Mouse (Mus musculus) gastrocnemius, adult 18-20 months (tissue): ENCODE measurements around the gene CN725425. TPM values are rescaled to one million over a fixed set of nuclear protein-coding genes. Genes with fewer than 3 reads are reported as not detected.
A peak's percentile ranks its signal among the peaks of the same experiment; 100 is the strongest.

Experiments
- DNase-seq: peaks from one replicate; pipeline ENCODE4 v3.0.0; 2021; ENCODE audit warnings: low spot score
- long read RNA-seq, 2 experiments: library from polyadenylated mRNA; stranded (forward); transcript quantifications; one replicate each; pipeline ENCODE4 v2.0.0; 2021
- total RNA-seq, 2 experiments: library from RNA; stranded (reverse); gene quantifications; 2 replicates each; pipeline ENCODE4 v1.2.3; 2021

CN725425 gene
- total RNA-seq = not detected
- long read RNA-seq, experiment 1 = 0 reads
- long read RNA-seq, experiment 2 = 0 reads

DNA sequence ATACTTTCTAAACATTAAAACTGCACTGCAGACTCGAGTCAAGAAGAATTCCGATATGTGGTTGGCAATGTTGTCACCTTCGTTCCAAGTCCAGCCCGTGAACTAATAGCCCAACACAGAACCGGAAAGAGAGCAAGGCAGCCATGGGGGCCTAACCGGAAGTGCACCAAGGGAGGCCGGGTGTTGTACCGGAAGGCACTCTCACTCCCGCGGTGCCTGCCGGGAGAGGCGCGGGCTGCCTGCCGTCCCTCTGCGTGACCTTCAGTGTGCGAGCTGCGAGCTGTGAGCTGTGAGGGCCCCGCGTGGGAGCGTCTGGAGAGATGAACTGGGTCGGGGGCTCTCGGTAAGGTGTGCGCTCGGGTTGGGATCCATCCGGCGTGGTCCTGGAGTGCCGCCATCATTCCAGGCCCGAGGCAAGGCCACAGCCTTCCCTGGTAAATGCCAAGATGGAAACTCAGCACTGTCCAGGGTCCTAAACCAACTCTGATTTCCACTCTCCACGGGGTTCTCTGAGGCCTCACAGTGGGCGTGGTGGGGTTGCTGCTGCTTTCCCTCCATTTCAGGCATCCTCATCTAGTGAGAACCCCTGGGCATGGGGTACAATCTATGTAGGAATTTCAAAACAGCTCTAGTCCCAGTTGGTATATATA lies at the start of gene CN725425:
CN725425 (plus strand) TSS at position 239 of the 650 bp plus-strand sequence.
- no peak for DNase-seq

DNA sequence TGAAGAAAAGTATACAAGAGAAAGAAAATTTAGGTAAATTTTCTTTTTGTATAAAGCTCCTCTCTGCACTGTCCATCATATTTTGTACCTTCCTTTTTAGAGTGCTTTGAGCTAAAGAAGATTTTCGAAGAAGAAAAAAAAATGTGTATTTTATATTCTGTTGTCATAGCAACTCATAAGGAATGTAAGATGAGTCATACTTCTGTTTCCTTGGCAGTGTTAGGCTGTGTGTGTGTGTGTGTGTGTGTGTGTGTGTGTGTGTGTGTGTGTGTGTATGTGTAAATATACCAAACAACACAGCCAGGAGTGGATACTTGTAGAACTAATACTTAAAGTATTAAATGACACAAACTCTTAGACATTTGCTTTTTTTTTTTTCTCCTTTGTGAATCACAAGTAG lies 46.7 kb upstream of the CN725425 start:
- DNase-seq = no peak

DNA sequence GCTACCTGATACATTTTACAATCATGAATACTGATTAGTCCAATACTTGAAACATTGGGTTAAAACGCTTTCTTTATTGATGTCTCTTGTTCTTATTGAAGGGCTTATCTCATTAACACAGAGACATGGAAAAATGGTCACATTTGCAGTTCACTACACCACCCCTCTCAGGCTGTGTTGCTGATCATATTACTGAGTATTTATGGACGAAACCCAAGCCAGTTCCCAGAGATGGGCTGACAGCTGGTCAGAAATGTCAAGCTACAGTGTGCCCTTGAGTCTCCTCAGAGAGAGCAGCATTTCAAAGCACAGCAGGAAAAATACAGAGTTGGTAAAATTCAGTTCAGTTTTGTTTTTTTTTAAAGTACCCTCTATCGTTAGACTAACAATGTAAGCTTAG lies 46.0 kb upstream of the CN725425 start:
- DNase-seq = peak; percentile 62

DNA sequence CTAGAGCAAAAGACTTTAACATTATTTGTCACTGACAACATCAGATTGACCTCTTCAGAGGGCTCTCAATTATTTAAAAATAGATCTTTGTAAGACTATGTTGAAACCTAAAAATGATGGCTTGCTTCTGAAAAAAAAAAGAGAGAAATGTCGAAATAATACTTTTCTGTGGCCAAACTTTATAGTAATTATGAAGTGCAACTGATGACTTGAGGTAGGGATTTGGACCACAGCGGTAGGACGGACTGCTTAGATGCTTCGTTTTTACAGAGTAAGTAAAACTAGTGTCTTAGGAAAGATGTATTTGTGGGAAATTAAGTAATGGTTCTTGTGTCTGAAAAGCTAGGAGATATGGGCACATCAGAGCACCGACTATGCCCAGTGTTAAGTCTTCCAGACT lies 38.1 kb upstream of the CN725425 start:
- no peak for DNase-seq

DNA sequence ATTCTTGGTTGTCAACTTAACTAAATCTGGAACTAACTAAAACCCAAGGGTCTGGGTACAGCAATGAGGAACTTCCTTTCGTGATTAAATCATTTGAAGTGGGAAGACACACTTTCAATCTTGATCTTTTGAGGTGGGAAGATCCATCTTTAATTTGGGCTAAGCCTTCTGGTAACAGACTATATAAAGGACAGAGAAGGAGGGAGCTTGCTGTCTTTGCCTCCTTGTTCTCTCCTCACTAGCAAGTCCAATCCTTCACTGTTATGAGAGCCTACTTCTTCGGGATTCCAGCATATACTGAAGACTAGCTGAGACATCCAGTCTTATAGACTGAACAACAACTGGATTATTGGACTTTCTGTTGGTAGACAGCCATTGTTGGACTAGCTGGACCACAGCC lies 35.8 kb upstream of the CN725425 start:
- DNase-seq = no peak

DNA sequence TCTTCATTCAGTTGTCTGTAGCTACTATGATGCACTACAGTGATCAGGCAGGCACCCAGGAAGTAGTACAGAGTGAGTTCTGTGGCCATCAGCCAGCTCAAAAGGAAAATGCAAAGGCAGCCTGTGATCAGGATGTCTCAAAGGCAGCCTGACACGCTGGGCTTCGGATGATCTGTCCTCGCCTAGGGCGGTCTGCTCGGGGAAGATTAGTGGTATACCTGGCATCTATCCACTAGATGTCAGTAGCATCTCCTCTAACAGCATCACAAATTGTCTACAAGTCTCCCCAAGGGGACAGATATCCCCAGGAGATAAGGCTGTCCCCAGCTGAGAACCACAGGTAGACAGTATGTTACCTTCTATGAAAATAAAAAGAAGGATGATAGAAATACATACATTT lies 34.3 kb upstream of the CN725425 start:
- no peak for DNase-seq

DNA sequence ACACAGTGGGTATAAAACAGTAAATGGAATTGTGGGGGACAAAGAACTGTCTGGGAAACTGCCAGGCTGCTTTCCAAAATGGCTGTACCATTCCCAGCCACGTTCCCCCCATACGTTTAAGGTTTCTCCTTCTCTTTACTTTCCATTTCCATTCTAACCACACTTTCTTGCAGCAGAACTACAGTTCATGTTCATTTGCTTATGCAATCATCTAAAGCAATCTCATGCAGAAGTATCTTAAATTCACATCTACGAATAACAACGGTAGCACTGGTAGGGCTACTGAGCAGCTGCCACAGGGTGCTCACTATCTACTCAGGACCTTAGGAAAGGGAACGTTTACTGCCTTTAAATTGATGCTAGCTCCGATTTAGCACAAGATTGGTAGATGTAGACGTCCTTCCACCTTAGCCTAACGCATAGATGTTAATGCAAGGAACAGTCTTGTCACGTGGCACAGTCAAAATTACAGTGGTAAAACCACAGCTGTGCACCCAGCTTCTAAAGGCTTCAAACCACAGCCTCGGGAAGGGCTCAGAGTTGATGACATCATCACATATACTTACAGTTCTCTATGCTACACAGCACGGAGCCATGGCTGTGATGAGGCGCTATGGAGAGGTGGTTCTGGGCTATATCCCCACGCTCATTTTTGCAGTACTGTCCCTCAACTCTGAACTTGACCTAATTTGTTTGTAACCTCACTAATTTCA lies 31.3 kb upstream of the CN725425 start:
- no peak for DNase-seq

DNA sequence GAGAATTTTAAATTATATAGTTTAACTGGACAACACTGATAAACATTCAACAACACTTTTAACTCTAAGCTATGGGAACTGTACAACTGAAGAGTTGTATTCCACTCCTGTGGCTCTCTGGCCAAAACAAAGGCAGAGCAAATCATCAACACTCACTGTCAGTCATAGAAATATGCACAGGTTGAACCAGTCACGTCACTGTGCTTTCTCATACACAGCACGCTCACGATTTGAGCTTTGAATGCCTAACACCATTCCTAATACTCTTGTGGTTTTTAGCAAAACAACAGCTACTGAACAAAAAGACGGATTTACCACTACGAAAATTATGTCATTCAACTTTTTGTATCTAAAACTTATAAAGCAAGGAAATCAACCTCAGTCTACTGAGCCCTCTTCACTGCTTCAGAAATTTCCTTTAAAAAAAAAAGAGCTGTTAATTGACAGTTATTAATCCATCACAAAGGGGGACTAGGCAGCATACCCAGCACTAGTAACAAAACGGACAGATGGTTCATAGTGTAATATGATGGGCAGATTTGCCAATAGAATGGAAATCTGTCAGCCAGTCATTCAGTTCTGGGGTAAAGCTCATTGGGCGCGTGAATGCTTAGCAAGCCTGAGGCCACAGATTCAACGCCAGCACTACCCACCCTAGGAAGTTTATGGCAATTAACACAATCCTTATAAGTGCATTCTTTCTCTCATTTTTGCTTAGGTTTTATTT lies 28.5 kb upstream of the CN725425 start:
- no peak for DNase-seq

DNA sequence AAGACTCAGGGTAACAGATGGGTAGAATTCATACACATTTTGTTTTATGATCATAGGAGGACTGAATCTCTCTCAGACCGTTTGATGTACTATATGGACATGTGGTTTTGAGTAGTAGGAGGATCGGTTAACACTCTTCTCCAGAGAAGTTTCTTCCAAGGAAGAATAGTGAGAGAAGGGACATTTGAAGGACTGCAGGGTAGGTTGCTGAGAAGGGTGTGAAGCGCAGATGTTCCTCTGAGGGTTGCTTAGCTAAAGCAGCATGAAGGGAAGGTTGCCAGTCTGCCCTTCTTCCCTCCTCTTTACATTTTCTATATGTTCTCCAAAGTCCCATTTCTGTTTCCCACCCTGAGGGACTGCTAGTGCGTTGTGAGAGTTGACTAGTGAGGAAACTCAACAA lies 28.0 kb upstream of the CN725425 start:
- DNase-seq = no peak

DNA sequence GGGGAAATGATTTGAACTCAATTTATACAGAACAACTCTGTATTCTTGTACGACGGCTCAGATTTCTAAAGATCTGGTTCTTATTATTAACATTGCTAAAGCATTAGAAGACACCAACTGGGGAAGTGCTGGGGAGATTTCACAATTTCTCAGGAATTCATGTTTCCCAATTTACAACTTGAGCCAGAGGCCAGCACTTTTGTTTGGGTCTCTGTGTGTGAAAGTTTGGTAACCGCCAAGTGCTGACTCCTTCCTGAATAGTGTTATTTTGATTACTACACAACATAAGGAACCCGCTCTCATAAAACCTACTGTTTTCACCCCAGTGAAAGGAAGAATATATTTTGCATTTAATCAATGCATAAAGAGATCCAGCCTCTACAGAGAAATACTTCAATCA lies 27.1 kb upstream of the CN725425 start:
- DNase-seq = peak; percentile 49

DNA sequence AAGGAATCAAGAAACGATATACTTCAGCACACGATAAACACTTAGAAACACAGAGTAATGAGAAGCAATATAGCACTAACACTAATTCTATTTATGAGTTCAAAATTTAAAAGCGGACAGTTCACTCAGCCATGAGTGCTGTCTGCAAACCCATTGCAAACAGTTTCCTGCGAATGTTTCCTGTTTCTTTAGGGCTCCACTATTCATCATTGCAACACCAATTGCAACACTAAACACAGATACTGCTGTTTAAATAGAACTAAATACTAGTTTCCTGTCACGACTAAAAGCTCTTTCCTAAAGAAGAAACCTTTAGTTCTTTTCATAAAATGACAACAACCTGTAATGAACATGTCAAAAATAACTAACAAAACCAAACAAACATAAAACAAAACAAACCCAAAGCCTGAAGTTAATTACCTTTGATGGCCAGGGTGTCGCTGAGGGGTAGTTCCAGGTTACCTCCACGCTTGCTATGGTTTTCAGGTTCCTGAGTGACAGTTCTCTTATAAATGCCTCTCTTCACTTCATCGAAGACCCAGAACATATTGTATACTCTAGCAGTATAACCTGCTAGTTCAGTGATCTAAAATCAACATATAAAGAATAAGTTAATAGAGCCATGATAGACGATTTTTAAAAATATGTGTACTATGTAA lies 20.5 kb upstream of the CN725425 start:
- DNase-seq = no peak

DNA sequence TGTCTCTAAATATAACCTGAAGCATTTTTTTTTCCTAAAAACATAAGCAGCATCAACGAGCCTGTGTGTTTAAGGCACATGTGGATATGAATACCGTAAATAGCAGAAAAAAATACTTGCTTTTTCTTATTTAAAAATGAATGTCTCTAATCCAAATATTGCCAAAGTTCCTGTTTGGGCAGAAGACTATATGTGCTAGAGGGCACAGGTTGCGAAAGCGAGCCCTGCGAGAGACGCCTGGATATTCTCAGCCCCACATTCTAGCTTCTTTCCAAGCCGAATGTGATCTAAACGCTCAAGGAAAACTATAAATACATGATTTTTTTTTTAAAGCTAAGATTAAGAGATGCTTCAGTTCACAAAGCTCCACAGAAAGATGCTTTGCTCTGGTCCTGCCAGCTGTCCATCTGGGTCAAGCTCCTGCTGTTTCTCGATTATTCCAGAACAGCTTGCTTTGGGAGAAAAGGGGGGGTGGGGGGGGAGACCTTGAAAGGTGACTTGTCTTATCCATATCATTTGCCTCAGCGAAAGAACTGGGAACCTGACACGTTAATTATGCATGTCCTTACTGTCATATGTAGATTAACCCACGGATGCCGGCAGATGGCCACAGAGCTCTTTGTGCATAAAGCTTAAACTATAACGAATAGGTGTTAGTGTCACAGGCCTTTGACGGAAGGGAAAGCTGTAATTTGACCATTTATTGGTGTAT lies 19.2 kb upstream of the CN725425 start:
- DNase-seq = no peak

DNA sequence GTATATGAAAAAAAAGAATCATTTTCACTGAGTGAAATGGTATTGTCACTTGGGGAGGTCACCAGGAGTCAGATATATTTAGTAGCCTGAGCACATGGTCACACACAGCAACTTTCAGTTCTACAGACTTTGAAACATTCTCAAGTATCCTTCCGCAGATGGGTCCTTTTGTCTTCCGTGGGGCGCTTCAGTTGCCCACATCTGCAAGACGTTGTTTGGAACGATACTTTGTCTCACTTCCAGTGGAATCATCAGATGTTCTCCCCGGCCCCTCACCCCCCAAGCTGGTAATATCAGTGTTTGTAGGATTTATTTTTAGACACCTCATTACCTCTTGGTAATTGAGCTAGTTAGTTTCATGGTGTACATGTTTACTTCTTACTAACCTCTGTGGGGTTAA lies 12.9 kb upstream of the CN725425 start:
- no peak for DNase-seq

DNA sequence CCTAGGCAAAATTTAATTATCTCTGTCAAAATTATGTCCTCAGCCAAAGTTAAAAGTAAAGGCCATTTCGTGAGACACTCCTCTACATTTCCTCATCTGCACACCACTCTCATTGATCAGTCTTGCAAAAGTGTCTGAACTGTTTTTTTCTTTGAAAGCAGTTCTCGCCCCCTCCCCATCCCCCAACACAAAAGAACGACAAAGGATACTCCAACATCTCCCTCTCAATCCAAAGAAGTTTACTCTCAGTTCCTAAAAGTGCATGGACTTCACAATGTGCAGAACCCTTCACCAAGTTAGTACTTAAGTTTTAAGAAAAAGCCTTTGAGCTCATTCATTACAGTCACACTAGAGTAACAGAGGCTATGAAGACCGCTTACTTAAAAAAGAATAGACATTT lies 9.3 kb upstream of the CN725425 start:
- no peak for DNase-seq

DNA sequence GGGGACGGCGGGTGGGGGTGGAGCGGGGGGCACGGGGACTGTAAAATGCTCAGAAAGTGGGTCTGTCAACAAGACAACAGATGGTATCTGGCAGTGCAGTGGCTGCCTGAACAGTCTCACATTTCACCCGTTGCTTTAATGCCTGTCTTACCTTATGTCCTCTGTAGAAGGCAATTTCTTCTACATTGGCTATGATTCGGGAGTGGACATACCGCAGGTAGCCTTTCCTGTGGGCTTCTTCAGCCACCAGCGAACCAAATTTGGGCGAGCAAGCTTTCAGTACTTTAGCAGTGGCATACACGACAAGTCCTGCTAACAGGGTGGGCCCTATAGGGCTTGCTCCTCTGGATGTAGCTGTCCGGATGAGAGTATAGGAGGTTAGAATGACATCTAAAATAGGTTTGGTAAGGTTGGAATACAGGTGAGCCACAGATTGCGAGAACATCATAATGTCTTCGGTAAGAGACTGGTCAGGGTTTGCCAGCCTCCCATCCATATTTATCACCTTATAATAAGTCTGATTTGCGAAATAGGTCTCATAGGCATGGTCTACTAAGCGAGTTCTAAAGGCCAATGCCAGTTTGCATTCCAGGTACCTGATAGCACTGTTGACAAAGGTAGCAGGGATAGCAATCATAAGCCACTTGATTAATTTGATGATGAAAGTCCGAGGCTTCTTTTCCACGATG lies 8.6 kb upstream of the CN725425 start:
- DNase-seq = no peak

DNA sequence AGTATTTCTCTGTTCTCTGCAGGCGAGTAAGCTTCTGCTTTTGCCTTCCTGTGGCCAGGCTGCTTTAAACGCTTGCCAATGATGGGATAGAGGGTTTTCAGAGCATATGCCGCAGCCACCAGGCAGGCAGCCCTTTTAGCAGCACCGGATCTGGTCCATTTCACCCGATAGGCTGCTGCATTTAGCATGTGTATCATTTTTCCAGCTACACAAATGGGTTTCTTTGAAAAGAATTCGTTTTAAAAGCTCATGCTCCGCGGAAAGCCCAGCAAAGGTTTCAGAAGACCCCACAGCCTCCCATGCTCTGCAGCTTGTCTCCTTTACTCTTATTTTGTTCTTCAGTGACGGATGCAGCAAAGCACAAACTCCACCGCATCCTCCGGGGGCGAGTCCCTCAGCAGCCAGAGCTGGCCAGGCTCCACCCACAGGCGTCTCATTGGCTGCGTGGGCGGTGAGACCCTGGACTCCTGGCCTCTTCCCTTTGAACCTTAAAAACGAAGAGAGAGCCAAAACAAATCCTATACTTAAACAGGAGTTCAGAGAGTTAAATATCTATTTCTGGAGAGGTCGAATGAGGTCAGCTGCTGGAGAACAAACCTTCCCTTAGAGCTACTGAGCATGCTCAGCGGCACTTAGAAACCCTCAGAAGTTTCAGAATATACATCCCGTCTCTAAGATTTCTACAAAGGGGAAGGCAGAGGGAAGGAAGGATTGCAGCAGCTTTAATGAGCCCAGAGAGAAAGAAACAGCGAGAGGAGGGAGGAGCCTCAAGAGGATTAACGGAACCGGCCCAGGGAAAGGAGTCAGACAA lies 7.7 kb upstream of the CN725425 start, which contains the start of gene Abcd2:
Abcd2 (minus strand) TSS at position 388 of the 811 bp plus-strand sequence.
- peak; percentile 75 for DNase-seq

DNA sequence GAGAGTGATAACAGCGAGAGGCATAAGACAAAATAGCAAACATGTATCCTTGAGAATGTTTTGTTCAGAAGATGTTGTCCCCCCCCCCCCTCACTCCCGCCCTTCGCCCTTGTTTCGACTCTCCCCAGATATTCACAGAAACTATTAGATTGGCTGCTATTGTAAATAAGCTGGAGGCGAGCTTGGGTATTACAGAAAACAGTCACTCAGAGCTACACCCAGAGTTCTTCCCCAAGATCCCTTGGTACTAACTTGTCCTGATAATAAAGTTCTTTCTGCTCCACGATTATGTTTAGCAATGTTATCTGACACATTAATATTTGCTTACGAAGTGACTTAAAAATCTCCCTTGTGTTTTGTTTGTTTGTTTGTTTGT lies 7.1 kb upstream of the CN725425 start:
- DNase-seq = no peak

DNA sequence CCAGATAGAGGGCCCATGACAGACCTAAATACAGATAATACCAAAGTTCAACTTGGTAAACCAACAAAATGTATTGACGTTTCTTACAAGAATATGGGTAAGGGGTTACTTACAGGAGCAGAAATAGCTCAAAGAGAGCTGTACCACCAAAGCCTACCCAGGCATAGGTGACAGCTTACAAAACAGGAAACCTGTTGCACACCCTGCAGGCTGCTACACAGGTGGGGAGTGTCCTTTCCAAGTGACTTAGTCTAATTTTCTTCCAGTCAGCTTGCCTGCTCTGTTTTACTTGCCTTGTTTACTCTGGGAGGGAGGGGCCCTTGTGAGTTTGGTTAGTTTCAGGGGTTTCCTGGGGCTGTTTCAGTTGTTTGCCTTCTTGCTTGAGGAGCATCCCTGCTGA lies 1.5 kb downstream of the CN725425 start:
- DNase-seq = no peak

DNA sequence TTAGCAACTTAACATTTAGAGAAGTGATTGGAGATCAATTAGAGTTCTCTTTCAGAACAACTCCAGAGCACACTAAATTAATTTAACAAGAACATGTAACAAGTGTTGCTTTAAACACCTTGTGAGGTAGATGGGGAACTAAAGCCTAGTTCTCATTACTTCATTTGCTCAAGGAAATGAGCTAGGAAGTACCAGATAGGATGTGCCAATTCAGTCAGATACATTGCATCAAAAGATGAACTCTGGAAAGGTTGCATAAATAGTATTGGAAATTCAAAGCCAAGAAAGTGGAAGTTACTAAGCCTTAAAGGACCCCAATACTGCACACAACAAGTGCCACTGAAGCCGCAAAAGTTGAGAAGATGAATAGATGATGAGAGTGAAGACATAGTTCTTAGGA lies 3.2 kb downstream of the CN725425 start:
- DNase-seq = no peak

DNA sequence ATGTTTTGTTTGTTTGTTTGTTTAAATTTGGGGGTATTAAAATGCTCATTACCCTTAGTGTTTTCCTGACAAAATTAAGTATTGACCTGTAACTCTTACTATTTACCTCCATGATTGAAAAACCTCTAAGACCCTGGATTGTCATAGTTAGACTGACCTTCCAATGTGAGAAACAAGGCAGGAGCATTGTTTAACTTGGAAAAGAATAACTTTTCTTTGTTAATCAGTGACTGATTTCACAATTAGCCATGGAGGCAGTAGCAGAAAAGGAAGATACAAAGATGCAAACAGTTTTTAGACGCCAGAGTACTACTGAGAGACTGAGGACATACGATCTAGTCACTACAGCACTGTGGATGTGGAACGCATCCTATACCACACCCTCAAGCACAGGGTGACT lies 4.2 kb downstream of the CN725425 start:
- no peak for DNase-seq
